Mouse (Mus musculus): ENCODE results near the gene Slc16a2.

DNA sequence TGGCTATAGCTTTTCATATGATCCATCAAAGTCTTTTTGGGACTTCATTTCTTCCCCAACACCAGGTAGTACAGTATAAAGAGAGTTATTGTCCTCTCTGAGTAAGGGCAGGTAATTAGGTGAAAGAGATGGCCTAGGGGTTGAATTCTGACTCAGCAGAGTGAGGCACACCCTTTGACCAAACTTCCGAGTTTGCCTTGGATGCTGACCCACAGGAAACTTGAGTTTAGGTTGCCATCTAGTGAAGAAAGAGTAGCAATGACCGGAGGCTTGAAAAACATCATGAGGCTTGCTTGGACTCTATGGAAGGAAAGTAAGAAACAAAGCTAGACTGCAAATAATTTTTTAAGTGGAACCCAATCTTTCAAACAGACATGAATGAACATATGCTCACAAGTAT is 147.1 kb downstream of the Slc16a2 start:
- TF ChIP-seq POLR2A (IDR thresholded peaks at IDR 0.05; ENCODE audit: low read depth, low read length) (no peak), CTCF (IDR thresholded peaks at IDR 0.05; ENCODE audit: borderline replicate concordance, insufficient read depth, low read length) (no peak)
